Mouse (Mus musculus) inflammation-experienced regulatory T-cells, adult 6 months (primary cell): ENCODE results near the gene Pvalb. TPM values are rescaled to one million over a fixed set of nuclear protein-coding genes. Genes with fewer than 3 reads are reported as not detected.

Experiments used
- ATAC-seq: one replicate; pipeline ENCODE4 v1.8.0; 2017
- polyA plus RNA-seq, 3 experiments: library from polyadenylated mRNA; unstranded; fragments of 100-300 nt; shearing (Covaris generic); gene quantifications; one replicate each; pipeline ENCODE4 v1.2.1; 2017

The Pvalb gene
- polyA plus RNA-seq, 3 experiments from 2014 or later = not detected

GRCm38 (mm10) chr15:78158335-78158734, 47.9 kb downstream of the Pvalb start:
- no peak for ATAC-seq

GRCm38 (mm10) chr15:78157824-78158223, 48.4 kb downstream of the Pvalb start:
- no peak for ATAC-seq

GRCm38 (mm10) chr15:78157330-78157729, 48.9 kb downstream of the Pvalb start:
- ATAC-seq = no peak

DNA sequence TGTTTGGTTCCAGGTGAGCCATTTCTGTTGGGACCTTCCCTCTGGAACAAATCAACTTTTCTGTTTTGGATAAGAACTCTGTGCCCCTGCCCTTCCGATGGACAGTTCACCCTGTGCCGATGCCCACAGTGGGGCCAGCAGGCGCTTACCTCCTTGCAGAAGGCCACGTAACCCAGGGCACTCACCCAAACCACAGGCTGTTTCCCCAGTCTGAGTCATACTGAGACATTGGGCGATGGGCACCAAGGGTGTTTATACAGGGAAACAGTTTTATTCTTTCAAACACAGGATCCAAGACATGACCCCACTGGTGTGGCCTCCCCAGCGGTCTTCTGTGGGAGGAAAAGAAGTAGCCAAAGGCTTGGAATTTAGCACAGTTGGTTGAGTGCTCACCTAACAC, 50.8 kb downstream of the Pvalb start:
- no peak for ATAC-seq

DNA sequence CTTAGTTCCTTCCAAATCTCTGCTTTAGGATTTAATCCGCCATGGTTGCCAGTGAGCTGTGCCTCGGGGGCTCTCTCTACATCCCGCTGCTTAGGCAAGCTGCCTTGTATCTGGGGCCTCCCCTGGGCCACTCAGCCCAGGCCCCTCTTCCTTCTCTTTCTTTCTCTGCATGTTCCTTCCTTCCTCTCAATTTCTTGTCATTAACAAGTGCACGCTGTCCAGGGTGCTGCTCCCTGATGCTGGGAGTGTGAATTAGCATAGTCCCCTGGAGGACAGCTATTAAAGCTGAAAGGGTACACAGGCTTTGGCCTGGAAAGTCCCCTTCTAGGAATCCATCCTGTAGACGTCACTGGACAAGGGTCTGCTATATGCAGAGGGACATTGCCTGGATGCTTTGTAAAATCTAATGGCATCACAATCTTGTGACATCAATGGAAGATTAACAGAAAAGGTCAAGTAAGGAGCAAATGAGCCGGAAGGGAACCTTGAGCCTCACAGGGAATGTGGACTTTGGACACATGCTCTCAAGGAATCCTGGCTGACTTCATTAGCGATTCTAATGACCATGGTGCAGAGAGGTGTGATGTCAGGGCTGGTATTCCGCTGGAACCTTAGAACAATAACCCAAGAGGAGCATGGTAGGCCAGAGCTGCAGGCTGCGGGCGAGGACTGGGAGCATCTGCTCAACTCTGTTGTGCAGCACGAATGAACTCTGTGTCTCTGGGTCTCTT, 53.0 kb downstream of the Pvalb start:
- ATAC-seq = no peak

DNA sequence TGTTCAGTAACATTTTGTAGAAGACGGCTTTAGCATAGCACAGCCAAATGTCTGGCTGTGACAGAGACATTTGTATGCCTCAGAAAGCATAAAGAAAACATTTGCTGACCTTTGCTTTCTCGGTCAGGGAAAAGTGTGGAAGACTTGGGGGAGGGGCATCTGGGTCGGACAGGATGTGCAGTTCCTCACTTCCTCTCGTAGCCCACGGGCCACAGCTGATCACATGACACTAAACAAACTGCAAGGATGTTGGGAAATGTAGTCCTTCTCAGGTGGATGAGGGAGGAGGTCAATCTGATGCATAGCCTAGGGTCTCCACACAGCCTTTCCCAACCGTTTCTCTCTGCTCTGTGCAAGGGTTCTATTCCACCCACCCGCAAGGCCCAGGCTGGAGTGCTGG, 57.6 kb downstream of the Pvalb start:
- no peak for ATAC-seq

Other genes starting within 250 kb of the Pvalb start
- 1 to 10 TPM; 1.5 to 4.6 (median 2.5) TPM for gene Foxred2, start 249.7 kb downstream of the Pvalb start, polyA plus RNA-seq
- gene Eif3d, start 235.6 kb downstream of the Pvalb start, polyA plus RNA-seq = 100 to 1,000 TPM; 129 to 182 (median 175) TPM
- not detected for gene Cacng2, start 86.4 kb downstream of the Pvalb start, polyA plus RNA-seq
- 10 to 100 TPM; 60.2 to 65.9 (median 62.0) TPM for gene Ift27, start 32.3 kb downstream of the Pvalb start, polyA plus RNA-seq
- 100 to 1,000 TPM; 145 to 184 (median 174) TPM for gene Ncf4, start 38.4 kb upstream of the Pvalb start, polyA plus RNA-seq
- gene Csf2rb2, start 99.3 kb upstream of the Pvalb start, polyA plus RNA-seq = under 1 TPM in 1 of 3 experiments, not detected in 2; 0.54 TPM
- gene Csf2rb, start 119.4 kb upstream of the Pvalb start, polyA plus RNA-seq = under 1 TPM in 2 of 3 experiments, not detected in 1; 0.12 to 0.67 TPM
- not detected for gene Tex33, start 189.5 kb upstream of the Pvalb start, polyA plus RNA-seq
- gene Tst, start 199.5 kb upstream of the Pvalb start, polyA plus RNA-seq = 1 to 10 TPM; 1.8 to 5.3 (median 2.1) TPM
- 1 to 10 TPM in 2 of 3 experiments, under 1 TPM in 1; 0.63 to 3.3 (median 2.6) TPM for gene Mpst, start 200.0 kb upstream of the Pvalb start, polyA plus RNA-seq
- 10 to 100 TPM in 1 of 3 experiments, 1 to 10 TPM in 2; 7.5 to 14.9 (median 8.8) TPM for gene Kctd17, start 222.2 kb upstream of the Pvalb start, polyA plus RNA-seq